8 mouse cellular contexts compared by ENCODE assay signal in genomic region chr12:8498148-8498571, GRCm38 (mm10). TPM values are rescaled to one million over a fixed set of nuclear protein-coding genes. Genes with fewer than 3 reads are reported as not detected.
A peak's percentile ranks its signal among the peaks of the same experiment; 100 is the strongest.
DNase-seq lines count a peak whose midpoint lies in the region; ATAC-seq and TF ChIP-seq lines count a peak whose summit lies in the region.

No protein-coding gene starts in this region.

- no peaks in the 10 kb centered on the region for H3K27me3 ChIP-seq in lung, embryonic 14.5 days (ENCODE audit: insufficient read depth, low read length)
- H3K27me3 ChIP-seq in heart, embryonic 14.5 days (ENCODE audit: control insufficient read depth, insufficient read depth, low read length), result no peaks in the 10 kb centered on the region
- no peaks in the 10 kb centered on the region for H3K27me3 ChIP-seq in midbrain, embryonic 16.5 days (ENCODE audit: control insufficient read depth, insufficient read depth, low read depth, low read length)

- 9% methylated on average over 8 of the region's 8 CpGs for WGBS in lung, embryonic 14.5 days
- 15% methylated on average over 8 of the region's 8 CpGs for WGBS in heart, embryonic 14.5 days
- 4% methylated on average over 8 of the region's 8 CpGs for WGBS in midbrain, embryonic 16.5 days

- H3K36me3 ChIP-seq in lung, embryonic 14.5 days (ENCODE audit: insufficient read depth), result no peaks in the 10 kb centered on the region
- no peaks in the 10 kb centered on the region; the same call in 1 of the 2 replicates for H3K36me3 ChIP-seq in heart, embryonic 14.5 days (ENCODE audit: control insufficient read depth, insufficient read depth, low read length)
- no peaks in the 10 kb centered on the region for H3K36me3 ChIP-seq in midbrain, embryonic 16.5 days (ENCODE audit: control insufficient read depth, insufficient read depth, low read length)

- no peaks in the 10 kb centered on the region for H3K9me3 ChIP-seq in lung, embryonic 14.5 days (ENCODE audit: low read depth, low read length)
- no peaks in the 10 kb centered on the region for H3K9me3 ChIP-seq in heart, embryonic 14.5 days (ENCODE audit: control insufficient read depth, low read length)
- H3K9me3 ChIP-seq in midbrain, embryonic 16.5 days (replicated peaks; ENCODE audit: control insufficient read depth, low read length, poor library complexity, severe bottlenecking), result no peaks in the 10 kb centered on the region

- peak overlapping the region; percentile 100 for H3K27ac ChIP-seq in lung, embryonic 14.5 days (ENCODE audit: low read depth)
- H3K27ac ChIP-seq in heart, embryonic 14.5 days (replicated peaks in 1 of 2; ENCODE audit: control insufficient read depth in 1 of 2, insufficient read depth in 1 of 2, low read depth in 2 of 2, low read length in 2 of 2), result peak overlapping the region; percentile 40 to 97; a peak in 2 of 4 replicates
- H3K27ac ChIP-seq in midbrain, embryonic 16.5 days (ENCODE audit: low read length), result peak overlapping the region; percentile 100

- H3K4me1 ChIP-seq in lung, embryonic 14.5 days (ENCODE audit: insufficient read depth), result peaks cover 22% of the 10 kb centered on the region
- H3K4me1 ChIP-seq in heart, embryonic 14.5 days (ENCODE audit: control insufficient read depth in 2 of 2, insufficient read depth in 2 of 2, low read length in 2 of 2), result peaks cover 10 to 42% of the 10 kb centered on the region in 2 experiments
- peaks cover 30% of the 10 kb centered on the region for H3K4me1 ChIP-seq in midbrain, embryonic 16.5 days (ENCODE audit: control insufficient read depth, insufficient read depth, low read length)

- H3K4me3 ChIP-seq in lung, embryonic 14.5 days (ENCODE audit: low read depth, low read length), result peak overlapping the region; percentile 89
- H3K4me3 ChIP-seq in heart, embryonic 14.5 days (ENCODE audit: control insufficient read depth in 1 of 2, insufficient read depth in 1 of 2, low read depth in 1 of 2, low read length in 2 of 2), result peak overlapping the region; percentile 66 to 71
- H3K4me3 ChIP-seq in midbrain, embryonic 16.5 days (ENCODE audit: low read depth, low read length), result peak overlapping the region; percentile 89

- no peak for TF ChIP-seq CTCF in lung, embryonic 14.5 days (IDR thresholded peaks at IDR 0.05; ENCODE audit: low read depth)

- peak; percentile 52 for DNase-seq in lung, embryonic 14.5 days
- no peak for DNase-seq in lung, postnatal 14 days
- peak; percentile 37 for DNase-seq in cerebellum, adult 8-10 months
- DNase-seq in kidney, postnatal 25 days, result peak; percentile 24 to 51
- DNase-seq in thymus, postnatal 36 days, result no peak

- peak overlapping the region; percentile 98 for H3K9ac ChIP-seq in lung, embryonic 14.5 days
- H3K9ac ChIP-seq in heart, embryonic 14.5 days (ENCODE audit: low read length), result peak overlapping the region; percentile 94
- peak overlapping the region; percentile 100 for H3K9ac ChIP-seq in midbrain, embryonic 16.5 days (ENCODE audit: low read depth, low read length)

- H3K4me2 ChIP-seq in lung, embryonic 14.5 days, result peak overlapping the region; percentile 88
- peak overlapping the region; percentile 83 for H3K4me2 ChIP-seq in heart, embryonic 14.5 days (ENCODE audit: low read length)
- peak overlapping the region; percentile 94 for H3K4me2 ChIP-seq in midbrain, embryonic 16.5 days (ENCODE audit: low read length)

- no peak for ATAC-seq in lung, embryonic 14.5 days (ENCODE audit: insufficient read depth)
- ATAC-seq in heart, embryonic 14.5 days (ENCODE audit: insufficient number of reproducible peaks, insufficient read depth, low FRiP score, low read depth), result no peak
- ATAC-seq in midbrain, embryonic 16.5 days, result no peak
- no peak for ATAC-seq in frontal cortex, adult (ENCODE audit: low TSS enrichment)

RNA-seq across cellular contexts. Expression of gene Rhob, which starts 1.6 kb away (rescaled TPM):
- polyA plus RNA-seq in lung, embryonic 14.5 days (2014; fragmentation: Nextera tagmentation; extraction: Ambion mirVana), result 62.4 and 66.5 TPM in 2 replicates
- 50.6 and 56.1 TPM in 2 replicates for polyA plus RNA-seq in heart, embryonic 14.5 days (2014; fragmentation: Nextera tagmentation; extraction: Ambion mirVana)
- 75.7 and 80.0 TPM in 2 replicates for polyA plus RNA-seq in midbrain, embryonic 16.5 days (2015; fragmentation: Nextera tagmentation; extraction: Ambion mirVana)

Comparison
In these comparisons a context has a peak if more than half of its experiments do, and no peak if none do; other contexts are left out.
1. DNase-seq: peak in lung, embryonic 14.5 days (single experiment), cerebellum, adult 8-10 months (single experiment) and kidney, postnatal 25 days (2 of 2); none in lung, postnatal 14 days (single experiment) and thymus, postnatal 36 days (0 of 2).
2. Peak in every context shown above with its lines, with median percentiles within 50 percentile points of each other: H3K27ac ChIP-seq, H3K4me2 ChIP-seq, H3K4me3 ChIP-seq and H3K9ac ChIP-seq.